Mouse (Mus musculus): ENCODE data around the gene Ntm.

Gene Ntm

GRCm38 (mm10) chr9:29791199-29791915, 171.6 kb downstream of the Ntm start:
- no peak for DNase-seq

- DNase-seq = no peak
Observed at GRCm38 (mm10) chr9:29790017-29790416, 172.9 kb downstream of the Ntm start.

- no peak for DNase-seq
Observed at GRCm38 (mm10) chr9:29788855-29789254, 174.1 kb downstream of the Ntm start.

GRCm38 (mm10) chr9:29787408-29787807, 175.5 kb downstream of the Ntm start:
- DNase-seq = no peak

GRCm38 (mm10) chr9:29782697-29783096, 180.2 kb downstream of the Ntm start:
- no peak for DNase-seq

- no peak for DNase-seq
Observed at GRCm38 (mm10) chr9:29779739-29780138, 183.2 kb downstream of the Ntm start.

GRCm38 (mm10) chr9:29776951-29777350, 186.0 kb downstream of the Ntm start:
- DNase-seq = no peak

- DNase-seq = no peak
Observed at GRCm38 (mm10) chr9:29776542-29776941, 186.4 kb downstream of the Ntm start.

GRCm38 (mm10) chr9:29776030-29776429, 186.9 kb downstream of the Ntm start:
- no peak for DNase-seq

- no peak for DNase-seq
Observed at GRCm38 (mm10) chr9:29772625-29773388, 190.1 kb downstream of the Ntm start.

- DNase-seq = no peak
Observed at GRCm38 (mm10) chr9:29771870-29772269, 191.1 kb downstream of the Ntm start.

- no peak for DNase-seq
Observed at GRCm38 (mm10) chr9:29771071-29771785, 191.7 kb downstream of the Ntm start.

- DNase-seq = no peak
Observed at GRCm38 (mm10) chr9:29769361-29769760, 193.6 kb downstream of the Ntm start.

- no peak for DNase-seq
Observed at GRCm38 (mm10) chr9:29765990-29766980, 196.7 kb downstream of the Ntm start.

- no peak for DNase-seq
Observed at GRCm38 (mm10) chr9:29763338-29763737, 199.6 kb downstream of the Ntm start.

- DNase-seq = no peak
Observed at GRCm38 (mm10) chr9:29761952-29762586, 200.9 kb downstream of the Ntm start.

GRCm38 (mm10) chr9:29761511-29761910, 201.4 kb downstream of the Ntm start:
- no peak for DNase-seq

- no peak for DNase-seq
Observed at GRCm38 (mm10) chr9:29759940-29760339, 203.0 kb downstream of the Ntm start.

GRCm38 (mm10) chr9:29759060-29759459, 203.9 kb downstream of the Ntm start:
- DNase-seq = no peak

GRCm38 (mm10) chr9:29754374-29754773, 208.6 kb downstream of the Ntm start:
- no peak for DNase-seq

- DNase-seq = no peak
Observed at GRCm38 (mm10) chr9:29751396-29751795, 211.5 kb downstream of the Ntm start.
